Mouse (Mus musculus) layer of hippocampus, adult 9-11 months (tissue): Measurements from ENCODE around the gene Barx2.

Experiments
- DNase-seq: peaks from one replicate; pipeline ENCODE4 v3.0.0; 2022

Barx2 gene

GRCm38 (mm10) chr9:31886258-31886657 lies 27.0 kb downstream of the Barx2 start:
- no peak for DNase-seq

- no peak for DNase-seq
Observed at GRCm38 (mm10) chr9:31882376-31882775, 30.9 kb downstream of the Barx2 start.

- no peak for DNase-seq
Observed at GRCm38 (mm10) chr9:31875556-31875955, 37.7 kb downstream of the Barx2 start.

GRCm38 (mm10) chr9:31874236-31874635 lies 39.0 kb downstream of the Barx2 start:
- DNase-seq, result no peak

GRCm38 (mm10) chr9:31871410-31871809 lies 41.9 kb downstream of the Barx2 start:
- no peak for DNase-seq

GRCm38 (mm10) chr9:31868823-31869460 lies 44.3 kb downstream of the Barx2 start:
- DNase-seq, result no peak

- DNase-seq, result no peak
Observed at GRCm38 (mm10) chr9:31863830-31864229, 49.4 kb downstream of the Barx2 start.

- no peak for DNase-seq
Observed at GRCm38 (mm10) chr9:31859446-31859845, 53.8 kb downstream of the Barx2 start.

- DNase-seq, result no peak
Observed at GRCm38 (mm10) chr9:31858720-31859340, 54.4 kb downstream of the Barx2 start.

GRCm38 (mm10) chr9:31857512-31857911 lies 55.8 kb downstream of the Barx2 start:
- DNase-seq, result peak; percentile 27

GRCm38 (mm10) chr9:31856437-31856836 lies 56.8 kb downstream of the Barx2 start:
- no peak for DNase-seq

- DNase-seq, result no peak
Observed at GRCm38 (mm10) chr9:31855668-31856067, 57.6 kb downstream of the Barx2 start.

GRCm38 (mm10) chr9:31851710-31852109 lies 61.6 kb downstream of the Barx2 start:
- DNase-seq, result no peak

GRCm38 (mm10) chr9:31850706-31851105 lies 62.6 kb downstream of the Barx2 start:
- DNase-seq, result no peak

GRCm38 (mm10) chr9:31849387-31849786 lies 63.9 kb downstream of the Barx2 start:
- DNase-seq, result no peak

- no peak for DNase-seq
Observed at GRCm38 (mm10) chr9:31844614-31845013, 68.6 kb downstream of the Barx2 start.

GRCm38 (mm10) chr9:31841108-31841815 lies 72.0 kb downstream of the Barx2 start:
- no peak for DNase-seq

- DNase-seq, result no peak
Observed at GRCm38 (mm10) chr9:31840571-31840970, 72.7 kb downstream of the Barx2 start.

- no peak for DNase-seq
Observed at GRCm38 (mm10) chr9:31840037-31840436, 73.2 kb downstream of the Barx2 start.

- DNase-seq, result no peak
Observed at GRCm38 (mm10) chr9:31839106-31840027, 73.9 kb downstream of the Barx2 start.

- DNase-seq, result no peak
Observed at GRCm38 (mm10) chr9:31838047-31838446, 75.2 kb downstream of the Barx2 start.

GRCm38 (mm10) chr9:31808753-31809152 lies 104.5 kb downstream of the Barx2 start:
- DNase-seq, result no peak

GRCm38 (mm10) chr9:31802641-31803040 lies 110.6 kb downstream of the Barx2 start:
- no peak for DNase-seq
